Mouse (Mus musculus): ENCODE measurements at regions not wholly inside any gene's neighbourhood (a gene's known extent, or its start where the extent isn't known, plus 50 kb on each side); places are given as distances from the start of the nearest gene placed in this dataset.
"Not testable (repeated sequence)": the region's sequence is repeated elsewhere in the genome, so short reads cannot be mapped to it uniquely, and the experiment has no call there.

DNA sequence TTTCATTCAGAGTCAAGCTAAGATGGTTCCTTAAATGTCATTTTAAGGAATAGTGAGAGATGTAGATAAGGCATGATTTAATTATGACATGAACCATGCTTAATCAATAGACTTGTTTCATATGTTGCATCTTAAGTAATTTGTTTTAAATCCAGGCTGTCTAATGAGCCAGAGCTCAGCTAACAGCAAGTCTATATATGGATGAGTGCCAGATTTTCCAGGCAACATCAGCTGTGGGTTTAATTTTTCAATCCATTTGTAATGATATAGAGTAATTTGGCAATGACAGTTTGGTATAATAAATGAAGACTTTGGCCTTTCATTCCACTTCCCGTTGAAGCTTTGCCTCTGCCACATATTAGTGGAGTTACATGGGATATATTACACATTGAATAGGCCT is 677.3 kb upstream of the Sorcs1 start:
- H3K4me1 ChIP-seq = no peaks in the 10 kb centered on the region
- no peak for DNase-seq (ENCODE audit: low spot score)
- 94% methylated on average over 1 of the region's 1 CpGs for WGBS
- no peaks in the 10 kb centered on the region for H3K27me3 ChIP-seq (replicated peaks; ENCODE audit: low read depth, poor library complexity, severe bottlenecking)
- no peaks in the 10 kb centered on the region for H3K9me3 ChIP-seq
- H3K27ac ChIP-seq (replicated peaks) = no peak overlapping the region
- H3K4me3 ChIP-seq = no peak overlapping the region
- no peaks in the 10 kb centered on the region for H3K36me3 ChIP-seq (replicated peaks)

DNA sequence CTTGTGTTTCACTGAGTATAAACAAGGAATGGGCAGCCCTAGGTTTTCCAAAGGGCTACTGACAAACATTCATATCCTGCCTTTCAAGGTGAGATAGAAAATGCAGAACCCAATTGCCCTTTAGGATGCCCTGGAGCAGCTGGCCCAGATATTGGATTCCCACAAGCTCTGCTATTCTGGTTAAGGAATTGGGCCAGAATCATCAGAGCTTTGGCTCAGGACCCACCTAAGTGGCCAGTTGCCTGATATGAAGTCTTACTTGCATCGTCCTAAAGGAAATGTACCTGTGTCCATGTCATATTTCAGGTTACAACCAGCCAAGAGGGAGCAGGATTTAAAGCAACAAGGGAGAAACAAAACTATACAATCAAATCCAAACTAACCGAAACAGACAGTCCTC is 662.0 kb upstream of the Sorcs1 start:
- Histone ChIP-seq H3K36me3 (replicated peaks) (no peaks in the 10 kb centered on the region), H3K27ac (replicated peaks) (no peak overlapping the region), H3K4me3 (no peak overlapping the region), H3K4me1 (no peaks in the 10 kb centered on the region), H3K27me3 (replicated peaks; ENCODE audit: low read depth, poor library complexity, severe bottlenecking) (no peaks in the 10 kb centered on the region), H3K9me3 (no peaks in the 10 kb centered on the region)
- no peak for DNase-seq (ENCODE audit: low spot score)
- 90% methylated on average over 2 of the region's 2 CpGs for WGBS

DNA sequence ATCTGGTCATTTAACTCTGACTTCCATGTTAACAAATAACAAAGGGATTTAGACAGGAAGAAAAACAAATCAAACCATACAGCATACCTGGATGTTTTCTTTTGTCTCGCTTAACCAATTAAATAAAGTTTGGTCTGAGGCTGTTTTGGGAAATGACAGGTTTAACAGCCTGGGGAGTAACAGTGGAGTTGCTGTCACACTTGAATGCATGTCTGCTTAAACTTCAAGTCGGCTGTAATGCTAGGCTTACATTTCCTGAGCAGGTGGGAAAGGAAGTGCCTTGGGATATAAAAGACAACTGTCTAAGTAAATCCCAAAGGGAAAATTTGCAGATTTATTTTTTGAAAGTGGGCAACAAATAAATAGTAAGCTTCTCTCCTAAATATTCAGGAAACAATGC is 651.6 kb upstream of the Sorcs1 start:
- Histone ChIP-seq H3K27me3 (replicated peaks; ENCODE audit: low read depth, poor library complexity, severe bottlenecking) (no peaks in the 10 kb centered on the region), H3K27ac (replicated peaks) (no peak overlapping the region), H3K36me3 (replicated peaks) (no peaks in the 10 kb centered on the region), H3K4me3 (no peak overlapping the region), H3K9me3 (no peaks in the 10 kb centered on the region), H3K4me1 (no peaks in the 10 kb centered on the region)
- 49% methylated on average over 2 of the region's 2 CpGs for WGBS
- no peak for DNase-seq (ENCODE audit: low spot score)

DNA sequence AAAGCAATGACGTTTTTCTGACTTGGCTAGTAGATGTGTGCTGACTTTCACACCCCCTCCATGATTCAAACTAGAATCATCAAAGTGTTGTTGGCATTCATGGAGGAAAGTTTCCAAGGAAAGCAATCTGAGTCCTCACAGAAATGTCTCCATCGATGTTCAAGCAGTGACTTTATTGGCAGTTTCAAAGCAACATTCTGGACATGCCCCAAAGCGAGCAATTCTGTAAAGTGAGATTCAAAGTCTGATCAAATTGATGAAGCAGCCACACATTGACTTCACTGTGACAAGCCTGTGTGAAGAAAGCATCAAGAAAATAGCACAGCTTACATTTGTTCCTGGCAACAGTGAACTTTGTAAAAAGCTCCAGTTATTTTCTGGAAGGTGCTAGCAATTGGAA is 625.3 kb upstream of the Sorcs1 start:
- DNase-seq (ENCODE audit: low spot score) = no peak
- no peak overlapping the region for H3K27ac ChIP-seq (replicated peaks)
- H3K36me3 ChIP-seq (replicated peaks) = no peaks in the 10 kb centered on the region
- no peaks in the 10 kb centered on the region for H3K9me3 ChIP-seq
- 80% methylated on average over 3 of the region's 3 CpGs for WGBS
- H3K27me3 ChIP-seq (replicated peaks; ENCODE audit: low read depth, poor library complexity, severe bottlenecking) = no peaks in the 10 kb centered on the region
- no peaks in the 10 kb centered on the region for H3K4me1 ChIP-seq
- no peak overlapping the region for H3K4me3 ChIP-seq

DNA sequence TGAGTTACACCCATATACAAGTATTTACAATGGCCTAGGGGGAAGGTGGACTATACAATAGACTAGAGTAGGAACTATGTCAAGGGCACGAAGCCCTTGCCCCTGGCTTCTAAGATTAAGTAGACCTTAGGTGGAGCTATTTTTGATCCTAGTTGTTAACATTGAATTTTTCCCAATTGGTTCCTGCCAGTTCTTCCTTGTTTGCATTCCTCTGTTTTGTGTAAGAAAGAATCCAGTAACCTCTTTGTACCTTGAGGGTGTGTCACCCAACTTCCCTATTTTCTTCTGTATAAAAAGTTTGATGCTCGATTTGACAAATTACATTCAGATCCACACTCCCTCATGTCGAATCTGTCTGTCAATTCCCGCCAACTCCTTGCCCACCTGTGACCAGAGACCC is 618.2 kb upstream of the Sorcs1 start:
- H3K9me3 ChIP-seq; DNase-seq (ENCODE audit: low spot score); H3K36me3 ChIP-seq (replicated peaks); H3K4me1 ChIP-seq; H3K4me3 ChIP-seq; H3K27me3 ChIP-seq (replicated peaks; ENCODE audit: low read depth, poor library complexity, severe bottlenecking); H3K27ac ChIP-seq (replicated peaks): not testable (repeated sequence)
- WGBS = 92% methylated on average over 4 of the region's 4 CpGs

DNA sequence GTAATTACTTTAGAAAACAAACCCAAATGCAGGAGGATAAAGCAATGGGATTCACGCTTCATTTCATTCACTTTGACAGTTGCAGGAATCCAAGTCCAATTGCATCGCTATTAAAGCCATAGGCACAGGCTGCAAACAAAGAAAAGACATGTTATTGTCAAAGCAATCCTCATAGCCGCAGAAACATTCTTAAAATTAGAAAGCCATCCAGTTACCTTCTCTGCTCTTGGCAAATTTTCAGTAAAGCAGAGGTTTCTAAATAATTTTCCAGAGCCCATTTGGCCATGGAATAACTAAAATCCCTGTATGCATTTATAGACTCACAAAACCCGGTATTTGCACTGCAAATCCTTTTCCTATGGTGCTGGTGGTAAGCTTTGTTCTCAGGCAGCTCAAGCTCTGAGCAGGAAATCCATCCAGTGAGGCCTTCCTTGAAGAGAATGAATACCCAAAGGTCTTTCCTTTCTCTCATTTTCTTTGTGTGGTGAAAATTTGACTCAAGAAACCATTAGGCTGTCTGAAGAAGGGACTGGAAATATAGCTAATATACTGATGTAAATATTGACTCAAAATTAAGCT is 590.6 kb upstream of the Sorcs1 start:
- WGBS = 29% methylated on average over 4 of the region's 4 CpGs
- Histone ChIP-seq H3K4me3 (no peak overlapping the region), H3K9me3 (no peaks in the 10 kb centered on the region), H3K27me3 (replicated peaks; ENCODE audit: low read depth, poor library complexity, severe bottlenecking) (no peaks in the 10 kb centered on the region), H3K27ac (replicated peaks) (no peak overlapping the region), H3K36me3 (replicated peaks) (no peaks in the 10 kb centered on the region), H3K4me1 (peaks cover 7% of the 10 kb centered on the region; the same call in 1 of the 2 replicates)
- DNase-seq (ENCODE audit: low spot score) = no peak

DNA sequence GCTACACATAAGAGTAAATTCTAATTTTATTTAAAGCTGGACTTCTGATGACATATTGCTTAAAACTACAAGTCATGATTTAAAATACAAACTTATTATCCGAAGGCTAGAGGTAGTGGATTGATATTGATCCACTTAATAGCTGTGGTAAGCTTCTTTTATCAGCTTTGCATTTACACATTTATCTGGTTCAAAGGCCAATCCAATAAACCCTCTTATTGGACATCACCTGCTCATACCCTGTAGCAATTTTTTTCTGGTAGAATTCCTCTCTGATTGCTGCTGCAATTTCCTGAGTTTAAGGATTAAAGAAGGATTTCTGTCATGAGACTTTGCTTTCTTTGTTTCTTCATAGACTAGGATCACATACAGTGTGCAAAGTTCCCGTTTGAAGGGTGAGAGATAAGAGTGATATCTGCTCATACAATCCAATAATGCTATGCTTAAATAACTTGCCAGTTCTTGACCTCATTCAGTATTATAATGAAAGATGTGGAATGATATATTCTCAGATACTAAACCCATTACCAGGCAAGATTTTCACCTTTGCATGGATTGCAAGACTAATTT is 561.9 kb upstream of the Sorcs1 start:
- no peak for DNase-seq (ENCODE audit: low spot score)
- no peaks in the 10 kb centered on the region for H3K36me3 ChIP-seq (replicated peaks)
- H3K4me1 ChIP-seq = no peaks in the 10 kb centered on the region
- no peak overlapping the region for H3K4me3 ChIP-seq
- H3K27me3 ChIP-seq (replicated peaks; ENCODE audit: low read depth, poor library complexity, severe bottlenecking) = no peaks in the 10 kb centered on the region
- H3K9me3 ChIP-seq = no peaks in the 10 kb centered on the region
- 75% methylated on average over 2 of the region's 2 CpGs for WGBS
- no peak overlapping the region for H3K27ac ChIP-seq (replicated peaks)

DNA sequence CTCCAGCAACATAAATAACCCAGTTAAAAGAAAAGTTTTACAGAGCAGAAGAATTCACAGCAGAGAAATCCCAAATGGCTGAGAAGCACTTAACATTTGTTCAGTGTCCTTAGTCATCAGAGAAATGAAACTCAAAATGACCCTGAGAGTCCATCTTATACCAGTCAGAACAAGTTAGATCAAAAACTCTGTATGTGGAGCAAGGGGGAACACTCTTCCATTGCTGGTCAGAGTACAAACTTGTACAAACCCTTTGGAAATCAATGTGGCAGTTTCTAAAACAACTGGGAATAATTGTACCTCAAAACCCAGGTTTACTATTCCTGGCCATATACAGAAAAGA is 559.7 kb upstream of the Sorcs1 start:
- Histone ChIP-seq H3K9me3 (no peaks in the 10 kb centered on the region), H3K4me1 (no peaks in the 10 kb centered on the region), H3K4me3 (no peak overlapping the region), H3K27me3 (replicated peaks; ENCODE audit: low read depth, poor library complexity, severe bottlenecking) (no peaks in the 10 kb centered on the region), H3K36me3 (replicated peaks) (no peaks in the 10 kb centered on the region), H3K27ac (replicated peaks) (no peak overlapping the region)
- DNase-seq (ENCODE audit: low spot score) = no peak

DNA sequence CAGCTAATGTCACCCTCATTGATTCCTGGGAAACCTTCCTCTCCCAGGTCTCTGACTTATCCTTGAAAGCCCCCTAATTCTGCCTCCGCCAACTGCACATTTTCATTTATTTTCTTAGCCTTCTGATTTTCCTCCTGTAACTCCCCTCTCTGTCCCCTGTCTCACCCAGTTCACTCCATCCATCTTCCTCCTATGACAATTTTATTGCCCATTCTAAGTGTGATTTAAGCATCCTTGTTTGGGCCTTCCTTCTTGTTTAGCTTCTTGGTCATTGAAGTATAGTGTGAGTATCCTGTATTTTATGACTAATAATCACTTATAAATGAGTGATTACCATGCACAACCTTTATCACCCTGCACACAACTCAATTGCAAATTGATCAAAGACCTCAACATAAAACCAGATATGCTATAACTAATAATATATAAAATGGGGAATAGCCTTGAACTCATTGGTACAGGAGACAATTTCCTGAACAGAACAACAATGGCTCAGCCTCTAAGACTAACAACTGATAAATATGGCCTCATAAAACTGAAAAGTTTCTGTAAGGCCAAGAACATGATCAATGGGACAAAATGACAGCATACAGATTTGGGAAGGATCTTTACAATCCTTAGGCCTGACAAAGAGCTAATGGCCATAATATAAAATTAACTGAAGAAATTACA is 559.2 kb upstream of the Sorcs1 start:
- Histone ChIP-seq H3K9me3 (no peaks in the 10 kb centered on the region), H3K27me3 (replicated peaks; ENCODE audit: low read depth, poor library complexity, severe bottlenecking) (no peaks in the 10 kb centered on the region), H3K27ac (replicated peaks) (no peak overlapping the region), H3K36me3 (replicated peaks) (no peaks in the 10 kb centered on the region), H3K4me1 (no peaks in the 10 kb centered on the region), H3K4me3 (no peak overlapping the region)
- no peak for DNase-seq (ENCODE audit: low spot score)
- WGBS = 84% methylated on average over 1 of the region's 1 CpGs

DNA sequence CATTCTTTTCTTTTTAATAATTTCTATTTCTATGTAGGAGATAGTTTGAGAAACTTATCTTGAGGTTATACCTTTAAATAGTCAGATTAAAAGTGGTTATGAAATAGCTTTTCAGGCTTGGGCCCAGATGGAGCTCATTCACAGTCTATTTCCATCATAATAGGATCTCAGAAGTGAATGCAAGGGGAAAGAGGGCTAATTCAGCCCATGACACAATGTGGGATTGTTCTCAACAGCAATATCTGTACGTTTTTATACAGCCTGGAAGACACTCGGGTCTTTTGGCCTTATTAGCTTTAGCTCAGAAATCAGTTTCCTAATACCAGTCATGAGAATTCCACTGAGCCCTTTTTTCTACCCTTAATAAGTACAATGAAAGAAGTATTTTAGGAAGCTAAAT is 554.1 kb upstream of the Sorcs1 start:
- no peak for DNase-seq (ENCODE audit: low spot score)
- WGBS = 32% methylated on average over 2 of the region's 2 CpGs
- Histone ChIP-seq H3K27ac (replicated peaks) (no peak overlapping the region), H3K4me1 (no peaks in the 10 kb centered on the region), H3K36me3 (replicated peaks) (no peaks in the 10 kb centered on the region), H3K27me3 (replicated peaks; ENCODE audit: low read depth, poor library complexity, severe bottlenecking) (no peaks in the 10 kb centered on the region), H3K9me3 (no peaks in the 10 kb centered on the region), H3K4me3 (no peak overlapping the region)

DNA sequence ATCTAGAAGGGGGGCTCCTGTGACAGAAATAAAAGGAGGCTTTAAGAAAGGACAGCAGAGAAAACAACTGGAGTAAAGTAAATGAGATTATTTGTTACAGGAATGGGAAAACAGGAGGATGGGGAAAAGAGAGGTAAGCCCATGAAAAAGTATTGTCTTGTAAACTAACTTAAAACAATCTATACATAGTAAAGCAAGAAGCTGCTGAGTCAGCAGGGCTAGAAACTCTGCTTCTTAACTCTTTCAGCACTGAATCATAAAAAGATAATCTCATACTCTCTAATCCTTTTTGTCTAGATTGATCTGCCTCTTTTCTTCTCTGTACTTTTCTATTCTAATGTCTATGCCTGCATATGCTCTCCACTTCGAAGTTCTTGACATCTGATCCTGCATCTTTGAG is 548.5 kb upstream of the Sorcs1 start:
- Histone ChIP-seq H3K9me3 (no peaks in the 10 kb centered on the region), H3K4me3 (no peak overlapping the region), H3K27me3 (replicated peaks; ENCODE audit: low read depth, poor library complexity, severe bottlenecking) (no peaks in the 10 kb centered on the region), H3K27ac (replicated peaks) (no peak overlapping the region), H3K4me1 (no peaks in the 10 kb centered on the region), H3K36me3 (replicated peaks) (no peaks in the 10 kb centered on the region)
- 28% methylated on average over 1 of the region's 1 CpGs for WGBS
- no peak for DNase-seq (ENCODE audit: low spot score)

DNA sequence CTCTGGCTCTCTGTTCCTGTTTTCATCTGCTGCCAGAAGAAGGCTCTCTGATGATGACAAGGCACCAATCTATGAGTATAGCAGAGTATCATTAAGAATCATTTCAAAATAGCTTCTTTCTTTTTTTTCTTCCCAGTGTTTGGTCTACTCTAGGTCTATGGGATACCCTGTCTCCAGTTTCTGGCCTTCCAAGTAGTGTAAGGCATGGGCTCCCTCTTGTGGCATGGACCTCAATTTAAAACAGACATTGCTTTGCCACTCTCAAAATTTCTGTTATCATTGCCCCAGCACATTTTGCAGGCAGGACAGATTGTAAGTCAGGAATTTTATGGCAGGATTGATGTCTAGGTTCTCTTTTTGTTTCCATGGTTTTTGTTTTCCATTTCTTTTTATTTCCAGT is 522.9 kb upstream of the Sorcs1 start:
- no peak overlapping the region for H3K4me3 ChIP-seq
- H3K27me3 ChIP-seq (replicated peaks; ENCODE audit: low read depth, poor library complexity, severe bottlenecking) = no peaks in the 10 kb centered on the region
- DNase-seq (ENCODE audit: low spot score) = peak; percentile 25
- no peaks in the 10 kb centered on the region for H3K4me1 ChIP-seq
- no peaks in the 10 kb centered on the region for H3K36me3 ChIP-seq (replicated peaks)
- no peak overlapping the region for H3K27ac ChIP-seq (replicated peaks)
- no peaks in the 10 kb centered on the region for H3K9me3 ChIP-seq
